Mouse (Mus musculus) CH12.LX (cell line): Measurements from ENCODE around the gene Zc3h10.

Source experiments
- CHD1 ChIP-seq: IDR thresholded peaks from 2 replicates; pipeline ENCODE4 v1.6.1; 2012; ENCODE audit warnings: low read depth, low read length, improper control_type of control experiment, inconsistent platforms
- CTCF ChIP-seq, 2 experiments: IDR thresholded peaks in 1 of 2; conservative IDR thresholded peaks in 1 of 2; 2 replicates each; pipeline ENCODE4 v1.5.1; 2011 to 2012; ENCODE audit warnings: low read depth in 2 of 2, low read length in 2 of 2, improper control_type of control experiment in 1 of 2, inconsistent platforms in 1 of 2, mild to moderate bottlenecking in 1 of 2, moderate library complexity in 1 of 2
- EP300 ChIP-seq: IDR thresholded peaks from 2 replicates; pipeline ENCODE4 v1.6.1; 2011; ENCODE audit warnings: low read length, improper control_type of control experiment
- ETS1 ChIP-seq: conservative IDR thresholded peaks from 2 replicates; pipeline ENCODE4 v1.6.1; 2012; ENCODE audit warnings: low read depth, mild to moderate bottlenecking, inconsistent platforms, low read length, improper control_type of control experiment, moderate library complexity
- MXI1 ChIP-seq: IDR thresholded peaks from 2 replicates; pipeline ENCODE4 v1.6.1; 2011; ENCODE audit warnings: mild to moderate bottlenecking, low read depth, low read length, improper control_type of control experiment
- POLR2A ChIP-seq: IDR thresholded peaks from 2 replicates; pipeline ENCODE4 v1.6.1; 2011; ENCODE audit warnings: low read depth, mild to moderate bottlenecking, improper control_type of control experiment, low read length
- POLR2AphosphoS2 ChIP-seq: IDR thresholded peaks from 2 replicates; pipeline ENCODE4 v1.6.1; 2011; ENCODE audit warnings: low read depth, low read length, improper control_type of control experiment
- RAD21 ChIP-seq: IDR thresholded peaks from 2 replicates; pipeline ENCODE4 v1.6.1; 2011; ENCODE audit warnings: low read depth, mild to moderate bottlenecking, low read length, improper control_type of control experiment, moderate library complexity
- SMC3 ChIP-seq: IDR thresholded peaks from 2 replicates; pipeline ENCODE4 v1.6.1; 2011; ENCODE audit warnings: low read depth, low read length, improper control_type of control experiment

- TF ChIP-seq CTCF (conservative IDR thresholded peaks at IDR 0.05 in 1 of 2, IDR thresholded peaks at IDR 0.05 in 1 of 2; ENCODE audit: low read depth in 2 of 2, low read length in 2 of 2) (no peak), ETS1 (no peak), RAD21 (no peak), EP300 (no peak), POLR2A (no peak), POLR2AphosphoS2 (no peak), MXI1 (no peak), CHD1 (no peak), SMC3 (no peak)
Observed at GRCm38 (mm10) chr10:128591436-128591835, 43.9 kb upstream of the Zc3h10 start.
